Mouse (Mus musculus) layer of hippocampus, adult 11-12 months (tissue): ENCODE data around the gene Cmah.
A peak's percentile ranks its signal among the peaks of the same experiment; 100 is the strongest.

ENCODE experiments used
- DNase-seq: peaks from one replicate; pipeline ENCODE4 v3.0.0; 2022; ENCODE audit warnings: low spot score

Gene Cmah

DNA sequence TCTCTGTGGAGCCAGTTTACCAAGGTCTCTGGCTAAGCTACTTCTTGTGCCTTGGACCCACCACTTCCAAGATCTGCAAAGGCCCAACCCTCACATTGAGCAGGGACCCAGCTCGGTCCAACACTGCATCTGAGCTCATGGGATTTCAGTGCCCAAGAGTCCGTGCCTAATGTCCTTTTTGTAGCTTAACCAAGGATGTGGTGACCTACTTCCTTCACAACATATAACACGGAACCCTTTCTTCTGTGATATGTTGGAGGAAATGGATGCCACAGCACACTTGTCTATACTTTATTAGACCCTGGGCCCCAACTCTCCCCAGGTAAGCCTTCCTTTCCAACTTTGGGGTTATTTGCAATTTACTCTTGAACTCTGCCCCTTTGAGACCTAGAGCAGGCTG is 186.5 kb downstream of the Cmah start:
- DNase-seq: no peak

DNA sequence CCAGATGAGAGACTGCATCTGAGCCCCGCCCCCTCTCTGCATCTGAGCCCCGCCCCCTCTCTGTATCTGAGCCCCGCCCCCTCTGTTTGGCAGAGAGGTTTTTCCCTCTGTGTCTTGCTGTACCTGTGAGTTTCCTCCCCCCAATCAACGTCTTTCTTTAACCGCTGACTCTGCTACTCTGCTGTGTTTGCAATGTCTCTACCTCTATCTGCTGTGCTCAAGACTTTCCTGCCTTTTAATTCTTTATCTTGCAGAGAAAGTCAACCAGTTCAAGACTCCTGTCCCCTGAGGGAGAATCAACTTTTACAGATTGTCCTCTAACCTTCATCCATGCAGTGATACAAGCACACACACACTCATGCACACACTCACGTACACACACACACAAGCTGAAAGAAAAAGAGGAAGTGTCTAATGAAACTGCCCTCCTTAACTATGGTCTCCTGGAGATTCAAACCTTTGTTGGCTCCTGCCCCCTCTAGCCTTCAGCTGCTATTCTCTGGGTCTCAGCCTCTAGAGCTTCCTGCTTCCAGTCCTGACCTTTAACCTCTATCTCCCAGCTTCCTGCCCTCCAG is 188.0 kb downstream of the Cmah start:
- DNase-seq: no peak

DNA sequence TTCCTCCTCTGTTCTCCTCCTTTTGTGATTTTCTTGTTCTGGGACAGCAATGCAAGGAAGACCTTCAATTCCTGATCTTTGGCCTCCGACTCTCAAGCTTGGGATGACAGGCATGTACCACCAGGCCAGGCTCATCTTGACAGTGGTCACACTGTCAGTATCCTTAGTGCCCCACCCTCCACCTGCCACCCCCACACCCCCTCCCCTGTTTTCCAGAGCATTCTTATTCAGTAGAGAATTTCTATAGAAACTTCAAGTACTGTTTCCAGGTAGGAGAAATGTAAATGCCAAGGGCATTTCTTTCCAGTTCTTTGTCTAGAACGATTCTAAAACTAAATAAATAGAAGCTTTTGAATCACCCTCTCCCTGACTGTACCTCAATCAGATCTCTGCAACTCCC is 190.6 kb downstream of the Cmah start:
- no peak for DNase-seq

DNA sequence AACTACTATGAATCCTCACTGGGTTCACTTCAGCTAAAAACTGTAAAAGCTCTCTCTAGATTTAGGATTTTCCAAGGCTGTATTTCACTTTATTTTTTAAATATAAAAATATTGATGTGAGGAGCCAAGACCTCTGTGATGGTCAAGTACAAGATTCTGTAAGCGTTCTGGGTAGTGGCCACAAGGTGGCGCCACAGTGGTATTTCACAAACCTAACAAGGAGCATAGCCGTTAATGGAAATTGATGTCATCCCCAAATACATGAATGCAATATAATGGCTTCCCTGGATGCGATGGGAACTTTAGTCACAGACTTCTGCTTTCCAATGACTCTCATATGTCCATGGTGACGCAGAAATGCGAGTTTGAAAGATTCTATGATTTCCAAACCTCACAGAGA is 191.7 kb downstream of the Cmah start:
- peak; percentile 65 for DNase-seq

DNA sequence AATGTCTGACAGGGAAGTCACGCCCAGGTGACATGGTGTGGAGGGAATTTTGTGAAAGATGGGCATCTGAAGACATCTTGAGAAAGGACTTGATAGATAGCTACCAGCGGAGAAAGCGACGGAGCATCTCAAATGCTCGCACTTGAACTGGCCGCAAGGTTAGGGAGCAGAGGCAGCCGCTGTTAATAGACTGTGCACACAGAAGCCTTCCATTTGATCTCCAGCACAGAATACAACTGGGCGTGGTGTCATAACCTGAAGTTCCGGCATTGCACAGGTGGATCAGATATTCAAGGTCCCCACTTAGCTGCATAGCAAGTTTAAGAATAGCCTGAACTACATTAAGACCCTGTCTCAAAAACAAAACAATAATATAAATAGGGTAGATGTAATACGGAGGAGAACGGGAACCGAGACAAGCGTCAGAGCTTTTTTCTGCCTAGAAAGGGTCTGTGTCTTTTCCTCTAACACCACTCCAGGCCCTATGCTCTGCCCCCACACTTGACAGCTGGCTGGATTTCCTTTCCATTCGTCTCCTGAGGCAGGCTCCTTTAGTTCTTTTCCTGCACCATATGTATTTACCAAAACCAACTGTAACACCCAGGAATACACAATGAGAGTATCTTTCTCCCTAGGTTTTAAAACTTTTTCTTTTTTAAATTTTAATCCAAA is 192.9 kb downstream of the Cmah start:
- no peak for DNase-seq

DNA sequence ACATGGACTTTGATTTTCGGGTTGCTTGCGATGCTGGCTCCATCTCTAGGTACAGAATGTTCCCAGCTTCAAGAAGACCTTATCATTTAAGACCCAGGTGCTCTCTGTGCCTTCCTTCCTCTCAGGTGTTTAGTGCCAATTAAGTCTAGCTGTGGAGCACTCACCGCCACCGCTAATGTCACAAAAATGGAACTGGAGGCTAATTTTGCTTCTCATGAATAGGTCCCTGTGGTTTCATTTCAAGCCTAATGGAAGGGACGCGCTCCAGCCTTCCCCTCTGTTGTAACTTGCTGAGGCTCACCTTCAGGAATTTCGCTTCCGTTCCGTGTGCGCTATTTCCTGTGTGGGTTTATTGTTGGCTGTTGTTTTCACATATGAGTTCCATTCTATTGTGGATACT is 193.6 kb downstream of the Cmah start:
- no peak for DNase-seq

DNA sequence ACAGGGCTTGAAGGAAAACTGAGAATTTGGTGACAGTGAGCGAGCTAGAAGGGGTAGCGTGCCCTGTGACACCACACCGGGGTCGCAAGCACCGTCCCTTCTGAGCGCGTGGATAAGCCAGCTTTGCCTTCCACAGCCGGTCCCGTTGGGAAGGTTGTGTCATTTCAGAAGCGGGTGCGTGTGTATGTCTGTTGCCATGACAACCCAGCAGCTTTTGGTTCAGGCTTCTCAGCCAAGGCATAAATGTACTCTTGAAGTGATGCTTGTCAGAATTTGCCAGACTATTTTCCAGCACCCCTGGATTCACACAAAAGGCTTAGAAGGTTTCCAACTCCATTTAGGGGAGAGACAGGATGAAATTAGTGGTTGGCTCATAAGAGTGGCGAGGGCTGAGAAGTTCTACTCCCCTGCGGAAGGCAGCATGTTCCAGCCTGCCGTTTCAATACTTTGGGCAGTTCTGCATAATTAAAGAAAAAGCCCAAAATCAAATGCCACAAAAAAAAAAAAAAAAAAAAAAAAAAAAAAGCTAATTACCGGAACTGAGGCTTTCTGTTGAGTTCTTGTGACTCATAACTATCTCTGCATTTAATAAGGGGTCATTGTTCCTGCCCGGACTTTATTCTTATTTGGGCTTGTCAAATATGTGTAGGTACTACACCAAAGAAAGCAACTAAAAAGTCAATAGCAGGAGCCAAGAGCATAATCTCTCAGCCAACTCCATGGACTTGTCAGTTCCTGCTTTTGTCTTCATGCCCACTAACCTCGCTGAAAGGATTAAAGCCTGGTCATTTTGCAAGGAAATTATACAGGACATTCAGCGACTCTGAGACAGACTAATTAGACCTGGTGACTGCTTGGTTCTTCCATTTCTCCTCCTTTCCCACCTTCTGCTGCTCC is 194.5 kb downstream of the Cmah start:
- DNase-seq: peak; percentile 71

DNA sequence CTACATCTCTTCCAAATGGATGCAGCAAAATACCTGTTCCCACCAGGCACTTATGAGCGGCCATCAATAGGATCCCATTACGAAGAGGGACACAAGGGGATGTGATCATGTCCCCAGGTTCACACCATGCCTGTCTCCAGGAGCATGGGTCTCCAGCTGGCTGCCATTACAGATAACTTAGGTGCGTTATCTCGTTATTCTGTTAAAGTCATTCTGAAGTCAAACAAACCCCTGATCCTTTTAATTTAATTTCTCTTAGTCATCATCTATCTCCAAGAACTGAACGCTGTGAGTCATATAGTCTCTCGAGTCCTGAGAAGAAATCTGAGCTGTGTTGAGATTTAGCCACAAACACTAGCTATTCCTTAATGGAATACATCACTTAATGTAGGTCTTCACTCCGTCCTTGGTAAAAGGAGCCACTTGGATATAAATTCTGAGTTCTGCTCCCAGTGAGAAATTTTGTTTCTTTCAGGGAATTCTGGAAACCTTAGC is 195.2 kb downstream of the Cmah start:
- no peak for DNase-seq

DNA sequence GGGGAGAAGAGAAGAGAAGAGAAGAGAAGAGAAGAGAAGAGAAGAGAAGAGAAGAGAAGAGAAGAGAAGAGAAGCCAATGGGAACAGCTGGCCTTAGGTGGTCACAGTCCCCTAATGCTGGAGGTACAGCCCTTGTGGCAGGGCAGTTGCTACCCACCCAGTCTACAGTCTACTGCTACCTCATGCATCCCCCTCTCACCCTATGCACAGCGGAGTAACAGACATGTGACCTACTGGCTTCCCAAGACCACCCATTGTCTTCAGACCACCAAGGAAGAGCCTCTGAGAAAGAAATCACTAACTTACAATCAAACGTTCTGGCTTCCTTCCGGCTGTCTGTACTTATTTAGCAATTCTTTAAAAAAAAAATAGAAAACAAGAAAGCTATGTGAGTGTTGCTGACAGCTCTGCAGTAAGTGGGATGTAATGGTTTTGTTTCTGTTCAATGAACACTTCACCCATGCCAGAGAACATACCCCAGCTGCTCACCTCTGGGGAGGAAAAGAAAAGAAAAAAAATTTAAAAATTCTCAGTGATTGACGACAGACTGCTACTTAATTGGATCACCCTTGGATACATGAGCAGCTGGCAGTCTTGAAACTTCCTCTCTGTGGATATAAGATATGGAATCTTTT is 196.5 kb downstream of the Cmah start:
- DNase-seq: no peak

DNA sequence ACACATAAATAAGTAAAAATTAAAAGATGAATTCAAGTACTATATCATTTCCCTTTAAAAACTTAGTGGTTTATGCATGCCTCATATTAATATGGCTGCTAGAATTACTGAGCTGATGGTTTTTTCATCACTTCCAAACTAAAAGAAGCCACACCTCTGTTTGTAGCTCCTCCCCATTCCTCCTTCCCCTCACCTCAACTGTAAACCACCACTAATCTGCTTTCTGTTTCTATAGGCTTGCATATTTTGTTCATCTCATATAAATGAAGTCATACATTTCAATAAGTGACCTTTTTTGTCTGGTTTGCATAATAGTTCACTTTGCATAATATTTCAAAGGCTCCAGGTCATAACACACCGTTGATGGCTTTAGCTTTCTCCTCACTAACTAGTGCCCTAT is 197.3 kb downstream of the Cmah start:
- DNase-seq: no peak

DNA sequence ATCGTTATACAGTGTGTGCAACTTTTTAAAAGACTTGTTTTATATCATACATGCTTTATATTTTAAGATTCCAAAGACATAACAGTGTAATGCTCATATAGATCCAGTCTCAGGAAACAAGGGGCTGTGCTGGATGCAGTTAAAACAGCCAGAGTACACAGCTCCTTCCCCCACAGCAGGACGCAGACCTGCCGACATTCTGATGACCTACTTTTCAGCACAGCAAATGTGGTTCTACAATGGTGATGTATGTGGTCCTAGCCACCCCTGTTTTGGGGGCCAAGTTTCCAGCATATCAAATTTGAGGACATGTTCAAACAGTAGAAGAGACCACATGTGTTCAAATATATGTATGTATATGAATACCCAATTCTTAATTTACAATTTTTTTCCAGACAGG is 198.3 kb downstream of the Cmah start:
- DNase-seq: no peak

DNA sequence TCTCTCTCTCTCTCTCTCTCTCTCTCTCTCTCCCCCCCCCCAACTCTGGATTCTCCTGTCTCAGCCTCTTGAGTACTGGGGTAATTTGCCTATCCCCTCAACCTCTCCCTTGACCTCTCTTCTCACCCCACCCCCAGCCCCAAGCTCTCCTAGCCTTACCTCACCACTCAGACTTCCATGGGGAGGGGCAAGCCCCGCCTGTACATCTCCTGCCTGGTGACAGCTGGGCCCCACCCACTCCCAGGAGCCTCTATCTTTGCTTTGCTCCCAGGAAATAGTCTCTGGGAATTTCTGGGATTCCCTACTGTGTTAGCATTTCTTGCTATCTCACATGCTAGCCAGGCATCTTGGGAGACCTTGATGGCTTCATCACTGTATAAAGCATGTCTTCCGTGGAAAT is 199.7 kb downstream of the Cmah start:
- no peak for DNase-seq
